Mouse (Mus musculus): ENCODE results near the gene Dpm3.

The Dpm3 gene

DNA sequence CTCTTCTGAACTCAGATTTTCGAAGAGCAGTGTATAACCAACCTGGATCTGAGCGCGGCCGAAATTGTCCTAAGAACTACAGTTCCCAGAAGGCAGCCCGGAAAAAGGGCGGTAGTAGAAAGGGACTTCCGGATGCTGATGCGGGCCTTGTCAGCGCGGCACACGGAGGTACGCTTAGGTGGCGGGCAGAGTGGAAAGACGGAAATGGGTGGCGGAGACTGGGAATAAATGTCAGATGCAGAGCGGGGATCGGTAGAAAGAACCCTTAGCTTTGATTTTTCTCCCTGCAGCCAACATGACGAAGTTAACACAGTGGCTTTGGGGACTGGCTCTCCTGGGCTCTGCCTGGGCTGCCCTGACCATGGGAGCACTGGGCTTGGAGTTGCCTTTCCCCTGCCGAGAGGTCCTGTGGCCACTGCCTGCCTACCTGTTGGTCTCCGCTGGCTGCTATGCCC lies 7.3 kb downstream of the Dpm3 start:
- in situ Hi-C loops (cut with MseI, MboI): no loop called here

DNA sequence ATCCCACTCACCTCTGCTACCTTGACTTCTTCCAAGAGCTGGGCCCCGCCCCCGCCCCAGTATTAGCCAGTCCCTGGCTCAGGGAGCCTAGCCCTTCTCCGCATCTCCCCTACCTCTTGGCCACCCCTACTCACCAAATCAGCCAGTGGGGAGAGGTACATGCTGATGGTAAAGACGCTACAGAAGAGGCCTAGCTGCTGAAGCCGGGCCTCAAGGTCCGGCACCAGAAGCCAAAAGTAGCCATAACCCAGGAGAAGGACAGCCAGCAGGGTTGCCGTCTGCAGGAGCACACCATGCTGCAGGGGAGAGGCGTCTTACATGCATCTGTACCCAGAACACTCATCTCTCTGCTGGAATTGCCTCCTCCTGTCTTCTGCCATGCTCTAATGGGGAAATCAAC lies 9.8 kb downstream of the Dpm3 start:
- in situ Hi-C loops (cut with MseI, MboI): no loop called here

DNA sequence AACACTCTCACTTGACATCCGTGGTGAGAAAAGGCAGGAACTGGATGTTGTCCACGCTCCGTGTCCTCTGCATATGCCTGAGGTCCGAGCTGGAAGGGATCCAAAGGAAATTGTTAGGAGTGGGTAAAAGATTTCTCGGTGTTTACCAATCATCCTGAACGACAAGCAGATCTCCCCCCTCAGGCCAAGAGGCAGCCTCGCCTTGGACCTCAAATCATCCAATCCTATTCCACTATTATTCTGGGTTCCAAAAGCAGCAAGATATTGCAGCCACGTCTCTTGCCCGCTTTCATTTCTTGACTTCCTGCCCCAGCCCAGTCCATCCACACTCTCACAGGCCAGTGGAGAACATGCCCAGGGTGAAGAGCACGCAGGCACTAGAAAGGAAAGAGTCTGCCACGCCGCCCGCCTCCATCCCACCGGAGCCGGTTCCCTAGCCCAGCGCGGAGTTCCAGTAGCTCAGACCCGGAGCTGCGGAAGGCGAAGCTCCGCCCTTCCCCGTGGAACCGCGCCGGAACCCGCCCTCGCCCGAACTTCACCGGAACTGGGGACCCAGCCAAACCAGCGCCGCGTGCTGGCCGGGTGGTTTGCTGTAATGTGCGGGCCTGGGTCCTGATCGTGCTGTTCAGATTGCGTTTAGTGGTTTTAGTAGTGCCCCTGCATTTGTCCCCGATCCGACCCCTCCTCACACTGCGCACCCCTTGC lies 11.0 kb downstream of the Dpm3 start, which contains the start of gene Slc50a1:
TSS of gene Slc50a1 (minus strand) at position 520 of the 705 bp plus-strand sequence.
- in situ Hi-C loops (cut with MseI, MboI): no loop called here

DNA sequence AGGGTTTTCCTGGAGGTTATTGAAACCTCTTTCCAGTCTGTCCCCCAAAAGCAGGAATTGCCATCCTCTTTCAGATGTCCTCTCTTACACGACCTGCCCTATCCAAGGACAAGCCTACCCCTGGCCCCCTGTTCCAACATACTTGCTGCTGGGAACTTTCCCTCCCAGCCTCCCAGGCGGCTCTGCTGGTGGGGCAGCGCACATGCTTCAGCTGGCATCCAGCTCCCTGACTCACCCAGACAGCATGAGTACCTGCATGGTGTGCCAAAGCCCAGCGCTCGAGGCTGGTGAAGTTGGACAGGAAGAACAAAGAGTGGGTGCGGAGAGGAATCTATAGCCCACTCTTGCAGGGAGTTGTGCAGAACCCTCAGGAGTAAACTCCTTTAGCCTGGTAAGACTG lies 11.7 kb downstream of the Dpm3 start:
- in situ Hi-C loops (cut with MseI, MboI): no loop called here

DNA sequence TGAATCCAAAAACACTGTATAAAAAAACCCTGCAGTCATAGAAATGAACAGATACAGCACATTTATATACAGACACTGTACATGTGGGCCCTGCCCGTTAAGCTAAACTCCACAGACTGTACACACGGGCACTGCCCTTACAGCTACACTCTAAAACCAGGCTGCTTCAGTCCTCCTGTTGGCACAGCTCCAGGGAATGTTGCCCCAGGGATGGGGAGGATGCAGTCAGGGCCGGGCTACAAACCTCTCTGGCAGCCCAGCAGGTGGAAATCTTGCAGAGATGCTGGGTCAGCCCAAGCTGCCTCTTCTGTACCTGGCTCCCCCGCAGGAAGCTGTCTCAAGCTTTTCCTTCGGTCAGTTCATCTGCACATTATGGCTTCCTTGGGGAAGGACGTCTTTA lies 12.6 kb downstream of the Dpm3 start:
- in situ Hi-C loops (cut with MseI, MboI): no loop called here

DNA sequence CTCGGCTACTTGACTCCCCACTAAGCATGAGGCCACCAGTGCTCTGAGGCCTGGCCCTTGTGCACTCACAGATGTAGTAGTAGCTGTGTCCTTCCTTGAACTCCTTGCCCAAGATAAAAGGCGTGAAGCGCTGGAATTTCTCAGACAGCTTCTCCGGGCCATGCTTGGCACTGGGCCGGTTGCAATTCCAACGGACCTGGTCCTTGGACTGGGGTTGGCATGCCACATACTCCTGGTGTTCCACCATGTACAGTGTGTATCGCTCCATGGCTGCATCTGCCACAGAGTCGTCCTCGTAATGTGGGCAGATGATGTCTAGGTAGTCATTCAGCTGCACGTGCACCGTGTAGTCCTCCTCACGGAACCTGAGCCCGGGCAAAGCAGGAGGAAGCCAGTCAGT lies 16.9 kb downstream of the Dpm3 start:
- in situ Hi-C loops (cut with MseI, MboI): no loop called here

DNA sequence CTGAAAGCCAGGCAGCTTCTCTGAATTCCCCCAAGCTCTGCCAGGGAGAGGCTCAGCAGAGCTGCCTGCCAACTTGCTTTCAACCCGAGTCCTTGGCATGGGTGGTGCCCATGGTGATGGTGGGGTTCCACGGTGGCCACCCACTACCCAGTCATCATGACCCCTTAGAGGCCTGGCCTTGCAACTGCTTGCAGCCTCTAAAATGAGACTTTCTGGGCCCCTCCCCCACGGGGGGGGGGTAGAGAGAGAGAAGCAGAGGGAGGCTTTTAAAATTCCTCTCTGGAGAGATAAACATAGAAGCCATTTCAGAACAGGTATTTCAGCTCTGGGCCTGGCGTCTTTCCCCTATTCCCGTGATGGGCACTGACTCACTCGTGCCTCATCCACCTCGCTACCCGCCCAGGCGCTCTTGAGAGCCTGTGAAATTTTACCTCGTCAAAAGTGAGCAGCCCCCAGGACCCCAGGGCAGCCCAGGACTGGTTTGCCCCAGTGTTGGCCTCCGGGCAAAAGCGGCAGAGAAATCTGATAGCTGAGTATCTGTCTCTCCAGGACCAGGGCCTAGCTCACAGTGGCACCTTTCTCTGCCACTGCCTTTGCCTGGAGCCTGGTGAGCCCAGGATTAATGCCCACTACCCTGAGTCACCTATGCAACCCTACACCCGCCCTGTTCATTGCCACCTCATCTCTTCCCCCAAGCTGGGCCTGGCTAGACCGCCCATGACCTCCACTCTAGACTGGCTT lies 18.3 kb downstream of the Dpm3 start:
- in situ Hi-C loops (cut with MseI, MboI): no loop called here

DNA sequence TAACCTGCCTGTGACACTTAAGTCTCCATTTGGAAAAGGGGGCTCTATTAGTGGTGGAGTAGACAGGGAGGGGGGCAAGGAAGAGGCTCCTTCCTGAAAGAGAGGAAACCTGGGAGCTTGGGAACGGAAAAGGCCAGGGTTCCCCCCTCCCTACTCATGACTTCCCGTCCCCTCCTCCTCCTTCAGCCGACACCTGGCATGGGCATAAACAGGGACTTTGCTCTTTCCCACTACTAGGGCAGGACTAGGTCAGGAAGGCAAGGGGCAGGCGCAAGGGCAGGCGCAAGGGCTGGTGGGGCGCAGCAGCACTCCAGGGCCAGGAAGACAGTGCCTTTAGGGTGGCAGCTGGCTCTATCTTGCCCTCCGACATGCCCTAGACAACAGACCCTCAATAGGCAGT lies 18.9 kb downstream of the Dpm3 start:
- in situ Hi-C loops (cut with MseI, MboI): no loop called here

DNA sequence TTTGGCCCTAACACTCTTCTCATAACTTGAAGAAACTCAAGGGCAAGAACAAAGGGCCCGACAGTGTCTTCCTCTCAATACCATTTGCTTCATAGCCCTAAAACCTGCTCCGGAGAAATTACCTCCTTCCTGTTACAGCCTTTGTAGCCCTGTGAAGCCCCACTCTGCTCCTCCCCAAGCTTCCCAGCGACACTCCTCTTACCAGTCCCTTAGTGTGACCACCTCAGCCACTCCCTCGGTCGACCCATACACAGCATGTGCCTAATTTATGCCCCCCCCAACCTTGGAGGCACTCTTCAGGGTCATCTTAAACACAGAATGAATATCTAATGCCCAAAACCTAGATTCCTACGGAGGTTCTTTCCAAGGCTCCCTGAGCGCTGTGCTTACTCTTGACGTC lies 19.5 kb downstream of the Dpm3 start:
- in situ Hi-C loops (cut with MseI, MboI): no loop called here

DNA sequence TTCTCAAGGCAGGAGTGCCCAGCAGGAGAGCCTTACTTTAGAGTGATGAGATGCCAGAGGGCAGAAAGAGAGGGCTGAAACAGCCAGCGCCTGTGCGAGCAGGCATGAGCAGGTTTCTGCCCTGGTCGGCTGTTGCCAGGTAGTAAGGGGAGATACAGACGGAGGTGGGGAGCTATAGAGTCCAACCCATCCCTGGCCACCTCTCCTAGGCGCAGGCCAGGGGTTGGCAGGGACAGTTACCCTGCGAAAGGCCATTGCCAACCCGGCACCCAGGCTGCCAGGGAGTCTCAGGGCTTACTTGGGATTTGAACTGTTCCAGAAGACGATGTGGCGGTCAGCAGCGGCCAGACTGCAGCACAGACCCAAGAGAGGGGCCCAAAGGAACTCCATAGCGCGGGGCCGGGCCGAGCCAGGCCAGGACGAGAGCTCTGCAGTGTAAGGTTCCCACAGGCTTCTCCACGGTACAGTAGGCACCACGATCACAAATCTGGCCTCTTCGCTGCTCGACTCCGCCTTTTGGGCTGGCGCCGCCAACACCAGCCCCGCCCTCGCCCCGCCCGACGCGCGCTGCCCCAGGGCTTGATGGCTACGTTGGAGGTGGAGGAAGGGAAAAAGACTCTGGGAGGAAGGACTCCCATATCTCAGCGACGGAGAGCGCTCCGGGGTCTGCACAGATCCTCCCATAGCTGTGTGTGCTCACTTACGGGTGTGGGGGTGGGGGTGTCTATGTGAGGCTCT lies 20.2 kb downstream of the Dpm3 start:
- in situ Hi-C loops (cut with MseI, MboI): no loop called here

DNA sequence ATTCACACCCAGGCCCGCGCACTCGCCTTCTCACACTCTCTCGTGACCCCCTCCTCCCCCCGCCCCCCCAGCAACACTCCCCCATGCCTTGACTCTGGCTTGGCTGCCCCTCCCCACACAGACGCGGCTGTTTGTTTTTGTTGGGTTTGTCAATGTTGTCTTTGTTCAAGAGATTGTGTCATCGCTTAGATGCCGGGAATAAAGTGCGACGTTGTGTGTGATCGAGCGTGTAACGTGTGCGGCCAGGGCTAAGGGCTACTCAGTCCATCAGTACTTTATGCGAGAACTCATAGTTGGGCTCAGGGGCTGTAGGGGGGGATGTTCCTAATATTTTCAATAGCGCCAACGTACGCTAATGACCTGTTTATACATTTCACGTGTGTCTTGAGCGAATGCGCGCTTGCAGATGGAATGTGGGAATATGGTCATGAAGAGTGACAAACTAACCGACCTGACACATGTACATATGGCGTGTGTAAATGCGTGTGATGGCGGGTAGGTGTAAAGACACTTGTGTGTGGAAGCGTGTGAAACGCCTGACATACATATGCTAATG lies 21.0 kb downstream of the Dpm3 start:
- in situ Hi-C loops (cut with MseI, MboI): no loop called here

DNA sequence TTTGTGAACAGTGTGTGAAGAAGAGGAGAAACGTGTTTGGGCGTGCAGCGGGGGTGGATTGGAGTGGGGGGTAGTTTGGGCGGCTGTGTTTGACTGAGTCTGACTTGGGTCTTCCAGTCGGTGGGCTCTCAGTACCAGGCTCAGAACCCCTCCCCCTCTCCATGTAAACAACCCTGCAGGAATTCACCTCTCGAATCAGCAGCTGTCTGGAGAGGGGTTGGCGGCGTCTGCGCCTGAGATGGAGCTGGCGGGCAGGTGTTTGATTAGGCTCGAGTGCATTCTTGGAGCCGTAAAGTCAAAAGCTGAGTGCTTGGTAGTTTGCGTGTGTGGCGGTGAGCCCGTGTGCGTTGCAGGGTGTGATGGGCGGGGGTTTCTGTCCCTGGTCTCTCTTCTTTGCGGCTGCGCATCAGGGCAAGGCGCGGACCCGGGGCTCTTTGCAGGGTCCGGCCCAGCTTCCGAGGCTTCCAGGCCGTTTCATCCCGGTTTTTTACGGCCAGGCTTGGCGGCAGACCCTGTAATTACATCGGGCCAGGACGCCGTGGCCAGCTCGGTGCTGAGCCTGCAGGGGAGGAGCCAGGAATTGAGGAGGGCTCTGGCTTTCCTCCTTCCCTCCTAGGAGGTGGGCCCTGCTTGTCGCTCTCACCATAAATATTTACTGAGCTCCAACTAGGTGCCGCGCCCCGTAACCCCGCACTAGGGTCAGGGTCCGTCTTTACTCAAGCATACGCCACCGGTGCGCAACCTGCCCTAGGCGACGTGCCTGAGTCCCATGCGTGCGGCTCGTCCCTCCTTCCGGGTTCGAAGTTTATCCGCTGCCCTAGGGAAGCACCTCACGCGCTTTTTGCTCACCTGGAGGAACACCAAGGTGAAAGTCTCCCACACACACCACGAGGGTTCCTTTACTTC lies 21.7 kb downstream of the Dpm3 start, which contains the start of gene Efna1:
TSS of gene Efna1 (minus strand) at position 537 of the 906 bp plus-strand sequence.
- in situ Hi-C loops (cut with MseI, MboI): no loop called here

DNA sequence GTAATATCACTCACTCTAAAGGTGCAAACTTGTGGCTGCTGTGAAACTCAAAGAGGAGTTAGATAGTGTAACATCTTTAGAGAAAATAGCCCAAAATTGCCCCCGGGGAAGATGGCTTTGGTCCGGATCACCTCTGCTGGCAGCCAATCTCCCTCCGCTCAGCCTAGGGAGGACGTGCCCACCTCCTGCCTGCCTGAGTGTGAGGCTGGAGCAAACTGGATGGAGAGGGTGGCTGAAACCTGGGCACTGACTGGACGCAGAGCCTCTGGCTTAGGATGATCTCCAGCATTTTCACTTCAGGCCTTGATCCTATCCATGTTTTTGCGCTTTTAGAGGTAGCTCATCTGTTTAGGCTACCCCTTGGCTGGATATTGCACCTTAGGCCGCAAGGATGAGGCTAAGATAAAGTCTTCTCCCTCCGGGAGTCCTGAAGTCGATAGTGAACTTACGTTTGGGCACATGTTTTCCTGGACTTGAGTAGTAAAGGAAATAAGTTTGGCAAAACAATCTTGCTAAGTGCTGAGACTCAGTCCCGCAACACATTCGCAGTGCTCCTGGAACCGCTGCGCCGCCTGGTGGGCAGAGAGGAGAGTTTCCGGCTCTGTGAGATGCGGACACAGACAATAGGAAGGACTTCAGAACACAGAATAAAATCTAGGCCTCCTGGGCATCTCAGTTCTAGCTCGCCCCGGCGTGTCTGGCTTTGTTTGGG lies 22.6 kb downstream of the Dpm3 start:
- in situ Hi-C loops (cut with MseI, MboI): no loop called here

DNA sequence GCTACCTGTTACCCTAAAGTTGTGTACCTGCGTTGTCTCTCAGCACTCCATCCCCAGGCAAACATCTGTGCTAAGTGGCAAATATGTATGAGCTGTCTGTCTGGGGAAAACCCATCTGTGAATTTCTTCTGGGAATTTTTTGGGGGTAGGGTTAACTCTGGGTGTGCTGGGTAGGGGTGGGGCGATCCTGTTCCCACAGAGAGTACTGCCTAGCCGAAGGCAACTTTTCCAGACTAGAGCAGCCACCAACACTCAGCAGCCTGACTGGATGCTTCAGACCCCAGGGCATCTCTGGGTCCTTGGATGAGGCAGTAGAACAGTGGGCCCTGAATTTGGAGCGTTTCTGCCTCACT lies 23.1 kb downstream of the Dpm3 start:
- in situ Hi-C loops (cut with MseI, MboI): no loop called here

DNA sequence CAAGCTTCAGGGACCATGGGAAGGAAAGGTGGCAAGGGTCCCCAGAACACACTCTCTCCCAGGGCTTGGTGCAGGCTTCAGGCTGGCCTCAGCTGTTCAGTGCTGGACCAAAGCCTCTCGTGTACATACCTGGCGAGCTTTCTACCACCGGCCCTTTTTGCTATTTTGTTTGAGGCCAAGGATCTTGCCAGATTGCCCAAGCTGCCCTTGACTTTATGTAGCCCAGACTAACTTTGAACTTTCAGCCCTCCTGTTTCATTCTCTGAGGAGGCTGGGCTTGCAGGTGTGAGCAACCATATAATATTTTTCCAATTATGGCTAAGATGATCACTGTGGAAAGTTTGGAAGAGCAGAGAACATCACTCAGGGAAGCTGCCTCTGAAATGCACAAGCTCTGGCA lies 25.1 kb downstream of the Dpm3 start:
- in situ Hi-C loops (cut with MseI, MboI): no loop called here

DNA sequence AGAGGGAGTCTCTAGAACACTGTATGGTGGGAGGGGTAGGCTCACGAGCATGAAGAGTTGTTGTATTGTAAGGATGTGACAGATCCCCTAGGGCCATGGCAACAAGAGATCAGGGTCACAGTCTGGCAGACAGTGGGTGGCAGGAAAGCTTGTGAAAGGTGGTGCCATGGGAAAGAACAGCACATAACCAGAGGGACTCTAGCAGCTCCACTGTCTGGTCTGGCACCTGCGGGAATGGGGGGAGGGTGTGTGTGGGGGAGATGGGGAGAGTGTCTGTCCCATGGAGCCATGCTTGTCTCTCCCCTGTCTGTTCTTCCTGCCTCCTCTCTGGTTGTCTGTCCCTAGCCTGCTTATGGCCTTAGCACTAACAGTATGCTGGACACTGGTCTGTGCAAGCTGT lies 26.4 kb downstream of the Dpm3 start:
- in situ Hi-C loops (cut with MseI, MboI): no loop called here

DNA sequence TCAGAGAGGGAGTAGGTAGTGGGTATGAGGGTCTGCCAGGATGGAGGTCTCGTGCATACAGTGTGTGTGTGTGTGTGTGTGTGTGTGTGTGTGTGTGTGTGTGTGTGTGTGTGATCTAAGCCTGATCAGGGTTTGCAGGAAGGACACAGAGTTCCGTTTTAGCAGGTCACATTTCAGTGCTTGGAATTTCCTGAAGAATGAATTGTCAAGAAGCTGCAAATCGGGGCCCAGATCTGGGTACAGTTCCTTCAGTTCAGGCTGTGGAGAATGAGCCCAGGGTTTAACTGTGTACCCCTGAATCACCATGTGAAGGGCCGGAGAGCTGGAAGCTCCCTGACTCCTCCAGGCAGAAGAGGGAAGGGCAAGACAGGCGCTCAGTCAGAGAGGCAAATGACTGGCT lies 28.1 kb downstream of the Dpm3 start:
- in situ Hi-C loops (cut with MseI, MboI): no loop called here

DNA sequence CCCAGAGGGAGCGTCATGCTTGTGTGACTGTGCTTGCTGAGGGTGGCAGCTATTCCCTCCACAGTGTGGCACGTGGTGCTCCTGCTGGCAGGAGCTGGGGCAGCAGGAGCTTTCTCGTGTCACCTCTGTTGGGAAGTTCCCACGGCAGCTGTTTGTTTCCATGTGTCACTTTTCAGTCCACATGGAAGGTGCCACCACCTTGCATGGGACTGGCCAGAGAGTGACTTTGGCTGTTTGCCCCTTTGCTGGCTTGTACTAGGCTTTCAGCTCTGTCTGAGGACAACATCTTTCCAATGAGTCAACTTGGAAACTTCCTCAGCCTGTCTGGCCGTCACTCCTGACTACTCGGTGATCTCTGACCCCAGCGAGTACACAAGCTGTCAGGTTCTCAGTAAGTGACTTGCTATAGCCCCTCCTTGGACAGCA lies 29.4 kb downstream of the Dpm3 start:
- in situ Hi-C loops (cut with MseI, MboI): no loop called here

DNA sequence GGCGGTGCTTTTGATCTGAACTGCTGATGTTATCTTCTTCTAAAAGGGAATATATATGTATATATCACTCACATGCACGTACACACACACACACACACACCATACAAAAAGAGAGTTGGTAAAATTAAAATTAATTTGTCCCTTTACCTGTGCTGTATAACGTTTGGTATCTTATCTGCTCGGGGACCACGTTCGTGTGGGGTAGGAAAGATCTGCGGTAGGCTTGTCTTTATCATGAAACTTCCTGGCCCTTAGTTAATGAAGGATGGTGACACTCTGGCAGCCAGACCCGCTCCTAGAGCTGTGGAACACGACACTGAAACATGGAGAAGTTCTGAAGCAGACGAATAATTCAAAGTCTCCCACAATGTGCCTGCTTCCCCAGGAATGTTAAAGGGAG lies 32.7 kb downstream of the Dpm3 start:
- in situ Hi-C loops (cut with MseI, MboI): loop anchor here (5.0 to 10.0 kb wide), 2 partner anchors 40 to 47 kb away; partner anchors contain the start of genes Krtcap2 (in 1 of the 2) and Trim46 (in 1 of the 2)

DNA sequence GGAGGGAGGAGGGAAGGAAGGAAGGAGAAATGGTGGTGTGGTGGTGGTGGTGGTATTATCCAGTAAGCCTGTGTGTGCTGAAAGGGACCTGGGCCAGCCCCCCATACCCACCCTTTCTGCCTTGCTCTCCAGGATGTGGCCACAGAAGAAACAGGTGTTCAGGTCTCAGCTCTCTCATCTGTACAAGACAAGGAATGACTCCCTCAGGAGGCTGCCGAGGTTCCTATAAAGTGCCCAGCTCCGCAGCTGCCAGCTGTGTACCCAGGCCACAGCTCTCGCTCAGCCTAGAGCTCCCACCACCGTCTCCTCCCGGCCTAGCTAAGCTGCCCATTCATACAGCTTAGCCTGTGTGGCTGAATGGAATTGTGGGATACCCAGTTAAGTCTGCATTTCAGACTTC lies 33.1 kb downstream of the Dpm3 start:
- in situ Hi-C loops (cut with MseI, MboI): loop anchor here (5.0 to 10.0 kb wide), 2 partner anchors 40 to 48 kb away; partner anchors contain the start of genes Krtcap2 (in 1 of the 2) and Trim46 (in 1 of the 2)

All from mouse trophoblast stem cell (cell line).